Mouse (Mus musculus) megakaryocyte-erythroid progenitor cell, adult 5-6 weeks (primary cell): ENCODE measurements around the gene Tbx4. TPM values are rescaled to one million over a fixed set of nuclear protein-coding genes. Genes with fewer than 3 reads are reported as not detected.
A peak's percentile ranks its signal among the peaks of the same experiment; 100 is the strongest.

Experiments
- ATAC-seq: replicated peaks from 2 replicates; pipeline ENCODE4 v1.8.0; 2016; ENCODE audit warnings: mild to moderate bottlenecking, inconsistent platforms; ENCODE audit not compliant: severe bottlenecking, poor library complexity, low FRiP score, low TSS enrichment
- total RNA-seq, 2 experiments: library from RNA; stranded (forward) in 1 of 2; stranded (reverse) in 1 of 2; fragments of 200-1000, 215-1000 nt in 1 of 2; fragments of >200 nt in 1 of 2; fragmentation: Nextera tagmentation in 1 of 2; gene quantifications; 2 replicates each; pipeline ENCODE4 v1.2.3; 2014 to 2017

The Tbx4 gene
- total RNA-seq, 2 experiments from 2014 or later = not detected

DNA sequence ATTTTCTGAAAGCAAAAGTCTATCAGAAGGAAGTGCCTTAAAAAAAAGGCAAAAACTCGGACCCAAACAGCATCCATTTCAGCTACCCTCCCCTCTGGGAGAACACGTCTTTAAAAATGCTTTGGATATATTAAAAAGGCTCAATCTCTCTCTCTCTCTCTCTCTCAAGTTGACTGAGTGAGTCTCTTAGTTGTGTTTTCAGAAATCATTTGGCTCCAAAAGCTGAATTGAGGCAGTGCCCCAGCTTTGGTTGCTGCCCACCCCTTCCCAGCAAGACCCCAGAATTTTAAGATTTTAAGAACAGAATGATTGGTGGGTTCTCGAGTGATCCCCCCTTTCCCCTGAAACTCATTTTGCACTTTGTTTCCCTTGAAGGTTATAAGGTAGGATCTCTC is 7.9 kb downstream of the Tbx4 start:
- ATAC-seq = no peak

- ATAC-seq = no peak
Observed at GRCm38 (mm10) chr11:85894731-85895545, 8.7 kb downstream of the Tbx4 start.

DNA sequence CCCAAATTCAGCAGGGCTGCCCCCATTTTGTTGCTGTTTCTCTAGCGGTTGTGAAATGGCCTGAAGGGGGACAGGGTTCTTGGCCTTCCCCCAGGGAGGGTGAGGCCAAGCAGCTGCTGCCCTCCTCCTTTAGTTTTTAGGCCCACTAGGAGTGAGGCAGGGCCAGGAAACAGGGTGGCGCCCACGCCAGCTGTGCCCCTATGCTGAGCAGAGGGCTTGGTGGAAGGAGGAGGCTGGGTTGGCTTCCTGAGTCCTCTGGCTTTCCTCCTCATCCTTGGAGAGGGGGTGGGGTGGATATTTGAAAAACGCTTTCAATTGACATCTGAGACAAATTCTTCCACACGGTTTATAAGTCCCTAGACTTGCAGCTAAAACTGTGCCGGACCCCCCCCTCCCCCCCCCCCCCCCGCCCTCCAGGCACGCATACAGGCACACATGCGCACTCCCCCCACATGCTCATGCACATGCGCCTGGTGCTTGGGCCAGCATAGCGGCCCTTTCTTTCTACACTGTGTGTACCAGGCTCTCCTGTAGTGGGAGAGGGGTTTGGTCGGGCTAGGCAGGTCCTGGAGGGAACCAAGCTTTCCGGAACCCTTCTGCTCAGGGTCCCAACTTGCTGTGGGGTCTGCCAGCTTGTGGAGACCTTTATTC is 10.2 kb downstream of the Tbx4 start:
- no peak for ATAC-seq

DNA sequence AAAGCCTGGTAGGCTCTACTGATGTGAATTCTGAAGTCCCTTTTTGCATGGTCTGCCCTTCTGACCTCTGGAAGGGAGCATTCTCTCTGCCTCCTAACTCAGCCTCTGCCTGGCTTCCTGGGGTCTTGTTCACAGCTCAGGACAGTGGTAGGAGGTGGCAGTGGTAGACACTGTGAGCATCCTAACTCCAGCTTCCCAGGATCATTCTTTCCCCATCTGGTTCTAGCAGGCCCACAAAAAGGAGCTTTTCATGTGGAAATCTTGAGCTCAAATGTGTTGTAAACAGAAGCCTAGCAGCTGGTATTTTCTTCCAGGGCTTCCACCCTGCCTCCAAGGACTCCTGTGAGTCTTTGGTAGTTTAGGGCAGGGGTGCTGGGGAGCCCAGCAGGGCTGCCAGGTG is 14.1 kb downstream of the Tbx4 start:
- ATAC-seq = no peak

DNA sequence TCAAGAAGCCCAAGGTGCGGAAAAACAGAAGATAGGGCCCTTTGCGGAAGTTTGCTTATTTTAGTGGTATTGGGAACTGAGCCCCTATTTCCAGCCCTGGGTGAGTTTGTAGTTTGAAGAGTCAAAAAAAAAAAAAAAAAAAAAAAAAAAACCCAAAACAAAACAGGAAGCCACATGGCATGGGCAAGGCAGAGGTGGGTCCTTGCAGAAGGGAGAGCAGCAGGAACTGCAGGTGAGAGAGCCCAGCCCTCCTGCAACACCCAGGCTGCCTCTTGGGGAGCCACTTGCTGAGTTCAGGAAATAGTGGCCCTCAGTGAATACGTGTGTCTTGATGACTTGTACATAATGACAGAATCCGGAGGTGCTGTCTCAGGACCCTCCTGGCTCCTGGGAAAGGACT is 23.3 kb downstream of the Tbx4 start:
- ATAC-seq = no peak

DNA sequence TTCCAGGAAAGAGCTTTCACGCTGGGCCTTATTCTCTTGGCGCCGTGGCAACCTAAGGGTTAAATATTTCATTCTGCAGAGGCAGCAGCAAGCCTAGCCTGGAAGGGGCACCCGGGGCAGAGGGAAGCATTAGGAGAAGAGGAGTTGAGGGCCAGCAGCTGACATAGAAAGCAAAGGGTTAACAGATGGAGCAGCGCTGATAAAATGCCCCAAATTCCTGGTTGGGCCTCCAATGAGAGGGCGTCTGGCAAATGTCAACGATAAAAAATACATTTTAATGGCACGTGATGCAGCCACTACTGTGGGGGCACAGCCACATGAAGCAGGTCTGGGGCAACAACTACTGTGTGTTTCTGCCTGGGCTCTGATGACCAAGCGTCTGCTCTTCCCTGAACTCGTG is 23.9 kb downstream of the Tbx4 start:
- no peak for ATAC-seq

- ATAC-seq = no peak
Observed at GRCm38 (mm10) chr11:85913506-85913905, 27.3 kb downstream of the Tbx4 start.

- ATAC-seq = no peak
Observed at GRCm38 (mm10) chr11:85917091-85917992, 31.1 kb downstream of the Tbx4 start.

- ATAC-seq = no peak
Observed at GRCm38 (mm10) chr11:85917993-85918325, 31.7 kb downstream of the Tbx4 start.

- no peak for ATAC-seq
Observed at GRCm38 (mm10) chr11:85918388-85918940, 32.2 kb downstream of the Tbx4 start.

GRCm38 (mm10) chr11:85925294-85925743 is 39.1 kb downstream of the Tbx4 start:
- ATAC-seq = peak; percentile 59

DNA sequence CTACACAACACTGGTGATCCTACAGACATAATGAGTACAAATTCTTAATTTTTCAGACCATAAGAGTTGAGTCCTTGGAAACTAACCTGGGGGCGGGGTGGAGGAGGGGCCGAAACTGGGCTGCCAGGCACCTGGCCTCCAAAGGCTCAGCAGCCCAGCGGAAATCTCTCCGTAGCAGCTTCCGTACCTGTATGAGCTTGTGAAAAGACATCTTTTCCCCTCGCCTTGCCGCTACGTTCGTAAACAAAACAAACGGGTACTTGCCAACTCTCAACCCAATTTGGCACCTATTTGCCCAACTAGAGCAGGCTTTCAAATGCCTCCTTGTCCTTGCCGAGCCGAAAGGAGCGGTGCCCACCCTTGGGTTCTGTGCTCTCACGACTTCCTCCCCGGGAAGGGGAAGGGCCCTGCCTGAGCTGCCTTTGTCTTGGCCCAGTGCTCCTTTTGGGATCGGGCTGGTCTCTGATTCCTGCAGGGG is 40.1 kb downstream of the Tbx4 start:
- no peak for ATAC-seq

DNA sequence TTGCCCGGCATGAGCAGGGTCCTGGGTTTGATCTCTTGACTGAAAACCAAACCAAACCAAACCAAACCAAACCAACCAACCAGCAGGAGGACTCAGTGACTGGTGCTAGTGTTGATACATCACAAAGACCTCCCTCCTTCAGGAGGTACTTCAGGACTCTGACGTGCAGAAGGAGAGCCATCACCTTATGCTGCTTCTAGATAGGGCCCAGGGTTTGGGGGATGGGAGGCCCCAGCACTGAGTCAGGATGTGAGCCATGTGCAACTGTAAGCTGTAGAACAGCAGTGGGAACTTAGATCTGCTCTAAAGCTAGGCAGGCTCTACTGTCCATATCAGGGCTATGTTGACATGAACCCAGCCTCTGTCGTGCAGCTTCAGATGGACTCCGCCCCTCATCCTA is 41.9 kb downstream of the Tbx4 start:
- ATAC-seq = peak; percentile 49

DNA sequence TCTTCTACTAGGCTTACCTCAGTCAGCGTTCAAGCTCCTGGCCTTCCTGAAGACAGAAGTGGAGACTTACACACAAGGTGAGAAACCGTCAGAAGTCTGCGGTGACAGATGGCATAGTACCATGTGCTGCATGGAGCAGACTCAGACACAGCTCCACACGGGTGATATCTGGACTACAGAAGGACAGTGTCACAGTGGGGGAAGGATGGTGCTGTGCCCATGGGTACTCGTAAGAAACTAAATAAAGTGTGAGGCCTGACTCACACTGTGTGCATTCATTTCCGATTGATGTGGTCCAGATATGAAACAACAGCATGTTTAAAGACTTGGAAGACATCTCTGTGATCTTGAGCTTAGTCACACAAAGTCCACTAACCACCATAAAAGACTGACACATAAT is 43.4 kb downstream of the Tbx4 start:
- no peak for ATAC-seq

GRCm38 (mm10) chr11:85941785-85942570 is 55.8 kb downstream of the Tbx4 start:
- ATAC-seq = no peak

GRCm38 (mm10) chr11:85948765-85949164 is 62.5 kb downstream of the Tbx4 start:
- ATAC-seq = no peak

GRCm38 (mm10) chr11:85949749-85950148 is 63.5 kb downstream of the Tbx4 start:
- no peak for ATAC-seq

DNA sequence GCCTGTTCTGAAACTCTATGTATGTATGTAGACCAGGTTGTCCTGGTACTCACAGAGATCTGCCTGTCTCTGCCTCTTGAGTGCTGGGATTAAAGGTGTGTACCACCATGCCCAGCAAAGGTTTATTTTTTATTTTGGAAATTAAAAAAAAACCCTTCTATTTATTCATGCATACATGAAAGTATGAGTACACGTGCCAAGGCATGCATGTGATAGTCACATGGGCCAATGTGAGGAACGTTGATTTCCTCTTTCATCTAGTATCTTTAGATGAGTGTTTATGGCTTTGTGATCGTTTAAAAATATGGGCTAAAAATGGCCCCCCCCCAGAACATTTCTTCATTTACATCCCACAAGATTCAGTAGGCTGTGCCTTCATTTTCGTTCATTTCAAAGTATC is 66.3 kb downstream of the Tbx4 start:
- no peak for ATAC-seq

- no peak for ATAC-seq
Observed at GRCm38 (mm10) chr11:85955611-85956010, 69.4 kb downstream of the Tbx4 start.
